Mouse (Mus musculus): ENCODE results near the gene Rasgrp4. TPM values are rescaled to one million over a fixed set of nuclear protein-coding genes. Genes with fewer than 3 reads are reported as not detected.

The Rasgrp4 gene
- polyA plus RNA-seq, 1 experiment, result 0.01 TPM

DNA sequence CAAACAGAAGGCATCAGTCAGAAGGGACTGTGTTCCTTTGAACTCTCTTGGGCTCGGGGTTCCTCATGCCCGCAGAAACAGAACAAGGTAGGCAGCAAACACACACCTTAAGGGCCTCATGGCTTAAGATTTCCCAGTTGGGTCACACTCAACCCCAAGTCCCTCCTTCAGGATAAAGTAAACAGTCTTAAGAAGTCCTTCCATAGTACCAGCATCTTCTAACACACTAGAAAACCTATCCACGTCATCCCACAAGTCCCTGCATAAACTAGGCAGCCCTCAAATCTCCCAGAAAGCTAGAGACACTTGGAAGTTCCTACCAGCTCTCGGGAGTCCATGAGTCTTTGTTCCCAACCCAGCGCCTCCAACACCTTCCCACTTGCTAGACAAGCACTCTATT, 27.6 kb downstream of the Rasgrp4 start:
- no peaks in the 10 kb centered on the region for H3K79me3 ChIP-seq (ENCODE audit: low read depth)
- no peak for TF ChIP-seq FOSL1 (IDR thresholded peaks at IDR 0.05; ENCODE audit: insufficient read depth, low read length, poor library complexity, severe bottlenecking)
- no peak for TF ChIP-seq CTCF (IDR thresholded peaks at IDR 0.05; ENCODE audit: control insufficient read depth, insufficient read depth, insufficient read length)
- TF ChIP-seq MYOD1 (IDR thresholded peaks at IDR 0.05; ENCODE audit: control insufficient read depth, insufficient read length, low read depth), result no peak
- no peak for TF ChIP-seq USF1 (IDR thresholded peaks at IDR 0.05; ENCODE audit: low read depth)
- TF ChIP-seq MAX (IDR thresholded peaks at IDR 0.05), result no peak
- no peak for TF ChIP-seq MYOG (IDR thresholded peaks at IDR 0.05; ENCODE audit: control insufficient read depth, extremely low read depth, insufficient read length)
- TF ChIP-seq CEBPB (IDR thresholded peaks at IDR 0.05; ENCODE audit: low read depth), result no peak
- H3K4me3 ChIP-seq (ENCODE audit: insufficient read depth, poor library complexity, severe bottlenecking), result no peak overlapping the region
- no peak overlapping the region for H3ac ChIP-seq (ENCODE audit: control insufficient read depth, insufficient read length, low read depth)
- no peaks in the 10 kb centered on the region for H3K79me2 ChIP-seq (ENCODE audit: control insufficient read depth, insufficient read depth)
- no peaks in the 10 kb centered on the region for H3K27me3 ChIP-seq (ENCODE audit: control insufficient read depth, insufficient read depth, insufficient read length)
- H3K36me3 ChIP-seq (ENCODE audit: control insufficient read depth, insufficient read depth), result peaks cover 4% of the 10 kb centered on the region

DNA sequence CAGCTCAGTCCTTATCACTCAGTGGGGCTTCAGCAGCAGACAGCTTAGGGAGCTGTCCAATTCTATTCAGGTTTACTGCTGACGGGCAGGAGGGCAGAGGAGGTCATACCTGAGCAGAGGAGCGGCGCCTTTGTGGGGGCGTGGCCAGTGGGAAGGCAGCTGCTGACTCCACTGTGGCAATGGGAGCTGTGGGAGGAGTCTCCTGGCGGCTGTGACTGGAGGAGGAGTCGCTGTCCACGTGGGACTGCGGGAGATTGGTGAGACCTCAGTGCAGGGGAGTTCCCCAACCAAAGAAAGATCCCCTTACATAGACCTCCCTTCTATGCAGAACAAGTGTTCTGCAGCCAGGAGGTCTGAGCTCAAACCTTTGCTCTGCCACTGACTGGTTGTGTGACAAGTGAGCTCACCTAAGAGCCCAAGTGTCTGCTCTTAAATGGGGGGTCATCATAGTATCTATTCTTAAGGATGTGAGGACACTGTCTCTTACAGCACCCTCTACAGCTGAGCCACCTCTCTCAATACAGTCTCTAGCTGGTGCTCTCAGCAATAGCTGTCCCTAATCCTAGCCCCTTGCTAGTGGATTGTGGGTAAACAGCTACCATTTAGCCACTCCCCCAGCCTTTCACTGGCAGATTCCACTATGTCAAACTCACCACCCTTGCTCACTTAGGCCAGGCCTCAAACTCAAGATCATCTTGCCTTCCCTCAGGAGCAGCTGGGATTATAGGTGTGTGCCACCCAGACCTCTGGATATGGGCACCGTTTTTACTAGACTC, 28.3 kb downstream of the Rasgrp4 start:
- H3K79me3 ChIP-seq (ENCODE audit: low read depth), result no peaks in the 10 kb centered on the region
- H3ac ChIP-seq (ENCODE audit: control insufficient read depth, insufficient read length, low read depth), result no peak overlapping the region
- H3K4me3 ChIP-seq (ENCODE audit: insufficient read depth, poor library complexity, severe bottlenecking), result no peak overlapping the region
- no peaks in the 10 kb centered on the region for H3K79me2 ChIP-seq (ENCODE audit: control insufficient read depth, insufficient read depth)
- no peak for TF ChIP-seq FOSL1 (IDR thresholded peaks at IDR 0.05; ENCODE audit: insufficient read depth, low read length, poor library complexity, severe bottlenecking)
- TF ChIP-seq USF1 (IDR thresholded peaks at IDR 0.05; ENCODE audit: low read depth), result no peak
- TF ChIP-seq MYOD1 (IDR thresholded peaks at IDR 0.05; ENCODE audit: control insufficient read depth, insufficient read length, low read depth), result no peak
- no peak for TF ChIP-seq MAX (IDR thresholded peaks at IDR 0.05)
- TF ChIP-seq CTCF (IDR thresholded peaks at IDR 0.05; ENCODE audit: control insufficient read depth, insufficient read depth, insufficient read length), result no peak
- no peak for TF ChIP-seq MYOG (IDR thresholded peaks at IDR 0.05; ENCODE audit: control insufficient read depth, extremely low read depth, insufficient read length)
- TF ChIP-seq CEBPB (IDR thresholded peaks at IDR 0.05; ENCODE audit: low read depth), result no peak
- no peaks in the 10 kb centered on the region for H3K27me3 ChIP-seq (ENCODE audit: control insufficient read depth, insufficient read depth, insufficient read length)
- peaks cover 4% of the 10 kb centered on the region for H3K36me3 ChIP-seq (ENCODE audit: control insufficient read depth, insufficient read depth)

DNA sequence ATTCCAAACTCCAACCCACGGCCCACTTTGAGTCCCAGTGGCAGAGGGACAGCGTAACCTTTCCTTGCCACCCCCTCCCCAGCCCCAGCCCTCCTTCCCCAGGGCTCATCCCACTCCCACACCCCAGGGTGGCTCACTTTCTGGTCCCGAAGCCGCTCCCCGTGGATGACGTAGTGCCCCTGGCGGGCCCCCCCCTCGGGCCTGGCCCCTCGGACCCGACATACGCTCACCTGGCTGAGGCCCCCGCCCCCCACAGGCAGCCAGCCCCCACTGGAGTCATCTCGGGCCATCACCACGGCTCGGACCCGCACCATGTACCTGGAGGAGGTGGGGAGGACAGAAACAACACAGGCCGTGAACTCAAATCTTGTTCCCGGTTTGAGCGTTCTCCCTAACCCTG, 33.0 kb downstream of the Rasgrp4 start:
- Histone ChIP-seq H3K79me2 (ENCODE audit: control insufficient read depth, insufficient read depth) (no peaks in the 10 kb centered on the region), H3K79me3 (ENCODE audit: low read depth) (no peaks in the 10 kb centered on the region), H3ac (ENCODE audit: control insufficient read depth, insufficient read length, low read depth) (no peak overlapping the region), H3K36me3 (ENCODE audit: control insufficient read depth, insufficient read depth) (peaks cover 4% of the 10 kb centered on the region), H3K27me3 (ENCODE audit: control insufficient read depth, insufficient read depth, insufficient read length) (no peaks in the 10 kb centered on the region), H3K4me3 (ENCODE audit: insufficient read depth, poor library complexity, severe bottlenecking) (no peak overlapping the region)
- TF ChIP-seq USF1 (IDR thresholded peaks at IDR 0.05; ENCODE audit: low read depth) (no peak), CTCF (IDR thresholded peaks at IDR 0.05; ENCODE audit: control insufficient read depth, insufficient read depth, insufficient read length) (no peak), MAX (IDR thresholded peaks at IDR 0.05) (no peak), CEBPB (IDR thresholded peaks at IDR 0.05; ENCODE audit: low read depth) (no peak), MYOG (IDR thresholded peaks at IDR 0.05; ENCODE audit: control insufficient read depth, extremely low read depth, insufficient read length) (no peak), MYOD1 (IDR thresholded peaks at IDR 0.05; ENCODE audit: control insufficient read depth, insufficient read length, low read depth) (no peak), FOSL1 (IDR thresholded peaks at IDR 0.05; ENCODE audit: insufficient read depth, low read length, poor library complexity, severe bottlenecking) (no peak)

DNA sequence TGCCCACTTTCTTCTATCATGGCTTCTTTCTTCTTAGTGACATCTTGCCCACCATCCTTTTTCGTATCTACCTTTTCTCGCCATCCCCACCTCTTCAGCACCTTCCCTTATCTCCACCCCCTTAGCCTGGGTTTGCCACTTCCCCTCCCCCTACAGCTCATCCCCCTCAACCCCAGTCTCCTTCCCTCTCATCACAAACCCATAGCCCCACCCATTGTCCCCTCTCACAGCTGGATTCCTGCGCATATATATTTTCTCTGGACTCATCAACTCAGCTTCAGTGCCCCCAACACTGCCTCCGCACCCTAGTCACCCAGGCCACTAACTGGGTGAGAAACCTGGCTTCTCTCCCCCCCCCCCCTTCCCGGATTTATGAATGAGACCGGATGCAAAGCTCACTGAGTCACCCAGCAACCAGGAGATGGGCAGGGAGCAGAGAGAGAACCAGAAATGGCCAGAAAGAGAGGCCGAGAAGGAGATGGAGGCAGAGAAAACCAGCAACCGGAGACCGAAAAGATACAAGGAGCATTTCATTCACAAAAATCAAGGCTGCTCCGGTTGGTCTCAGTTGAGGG, 33.6 kb downstream of the Rasgrp4 start:
- no peak for TF ChIP-seq MAX (IDR thresholded peaks at IDR 0.05)
- no peak for TF ChIP-seq FOSL1 (IDR thresholded peaks at IDR 0.05; ENCODE audit: insufficient read depth, low read length, poor library complexity, severe bottlenecking)
- TF ChIP-seq CEBPB (IDR thresholded peaks at IDR 0.05; ENCODE audit: low read depth), result no peak
- TF ChIP-seq CTCF (IDR thresholded peaks at IDR 0.05; ENCODE audit: control insufficient read depth, insufficient read depth, insufficient read length), result no peak
- TF ChIP-seq MYOG (IDR thresholded peaks at IDR 0.05; ENCODE audit: control insufficient read depth, extremely low read depth, insufficient read length), result no peak
- no peak for TF ChIP-seq MYOD1 (IDR thresholded peaks at IDR 0.05; ENCODE audit: control insufficient read depth, insufficient read length, low read depth)
- no peak for TF ChIP-seq USF1 (IDR thresholded peaks at IDR 0.05; ENCODE audit: low read depth)
- no peaks in the 10 kb centered on the region for H3K27me3 ChIP-seq (ENCODE audit: control insufficient read depth, insufficient read depth, insufficient read length)
- no peaks in the 10 kb centered on the region for H3K79me3 ChIP-seq (ENCODE audit: low read depth)

DNA sequence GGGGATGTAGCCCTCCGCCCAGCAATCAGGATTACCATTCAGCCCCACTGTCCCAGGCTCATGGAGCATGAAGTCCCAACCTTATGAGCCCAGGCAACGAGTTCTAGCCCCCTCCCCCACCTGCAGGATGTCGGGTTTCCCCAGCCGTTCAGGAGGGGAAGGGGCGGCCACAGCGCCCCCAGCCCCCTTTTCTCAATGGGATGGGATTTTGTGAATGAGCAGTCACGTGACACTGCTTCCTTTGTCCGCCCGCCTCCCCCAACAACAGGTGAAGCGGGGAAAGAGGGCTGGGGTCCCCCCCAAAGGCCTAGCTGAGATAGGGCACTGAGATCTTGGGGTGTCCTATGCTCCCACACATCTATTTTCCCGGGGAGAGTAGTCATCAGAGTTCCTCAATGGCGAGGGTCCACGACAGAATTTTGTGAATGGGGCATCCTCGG, 34.2 kb downstream of the Rasgrp4 start:
- Histone ChIP-seq H3K36me3 (ENCODE audit: control insufficient read depth, insufficient read depth) (peaks cover 5% of the 10 kb centered on the region), H3K27me3 (ENCODE audit: control insufficient read depth, insufficient read depth, insufficient read length) (no peaks in the 10 kb centered on the region), H3K4me3 (ENCODE audit: insufficient read depth, poor library complexity, severe bottlenecking) (peak overlapping the region; percentile 44), H3ac (ENCODE audit: control insufficient read depth, insufficient read length, low read depth) (peak overlapping the region; percentile 55), H3K79me2 (ENCODE audit: control insufficient read depth, insufficient read depth) (no peaks in the 10 kb centered on the region), H3K79me3 (ENCODE audit: low read depth) (no peaks in the 10 kb centered on the region)
- TF ChIP-seq MYOG (IDR thresholded peaks at IDR 0.05; ENCODE audit: control insufficient read depth, extremely low read depth, insufficient read length) (no peak), MAX (IDR thresholded peaks at IDR 0.05) (no peak), FOSL1 (IDR thresholded peaks at IDR 0.05; ENCODE audit: insufficient read depth, low read length, poor library complexity, severe bottlenecking) (no peak), USF1 (IDR thresholded peaks at IDR 0.05; ENCODE audit: low read depth) (peak; percentile 66), CEBPB (IDR thresholded peaks at IDR 0.05; ENCODE audit: low read depth) (no peak), MYOD1 (IDR thresholded peaks at IDR 0.05; ENCODE audit: control insufficient read depth, insufficient read length, low read depth) (no peak)

More for the DNA sequence above, 33.6 kb downstream of the Rasgrp4 start:
- H3K36me3 ChIP-seq (ENCODE audit: control insufficient read depth, insufficient read depth), result peaks cover 4% of the 10 kb centered on the region
- no peak overlapping the region for H3ac ChIP-seq (ENCODE audit: control insufficient read depth, insufficient read length, low read depth)
- no peaks in the 10 kb centered on the region for H3K79me2 ChIP-seq (ENCODE audit: control insufficient read depth, insufficient read depth)
- no peak overlapping the region for H3K4me3 ChIP-seq (ENCODE audit: insufficient read depth, poor library complexity, severe bottlenecking)
